Mouse (Mus musculus) midbrain, embryonic 11.5 days (tissue): ENCODE data around the gene Hnrnpa0. TPM values are rescaled to one million over a fixed set of nuclear protein-coding genes. Genes with fewer than 3 reads are reported as not detected.
A peak's percentile ranks its signal among the peaks of the same experiment; 100 is the strongest.

Experiments
- ATAC-seq: fragments of 200-750 bp; cut with Nextera tagmentation; 2 replicates; pipeline ENCODE4 v1.8.0; 2017; ENCODE audit warnings: moderate TSS enrichment, moderate library complexity; ENCODE audit not compliant: low FRiP score
- DNase-seq: peaks from one replicate; pipeline ENCODE4 v3.0.0; 2015; ENCODE audit warnings: low spot score; ENCODE audit errors: missing footprints
- H3K27ac ChIP-seq: fragments of 300-500 bp; sonication (generic); 2 replicates; pipeline ENCODE4 v1.5.1; 2014; ENCODE audit warnings: low read depth, low read length
- H3K27me3 ChIP-seq: fragments of 300-500 bp; sonication (generic); 2 replicates; pipeline ENCODE4 v1.6.1; 2014; ENCODE audit warnings: mild to moderate bottlenecking, low read length, moderate library complexity, mixed read lengths; ENCODE audit not compliant: control insufficient read depth, insufficient read depth
- H3K36me3 ChIP-seq: fragments of 300-500 bp; sonication (generic); 2 replicates; pipeline ENCODE4 v1.6.1; 2014; ENCODE audit warnings: mild to moderate bottlenecking, low read length, moderate library complexity, mixed read lengths; ENCODE audit not compliant: control insufficient read depth, insufficient read depth
- H3K4me1 ChIP-seq: fragments of 300-500 bp; sonication (generic); 2 replicates; pipeline ENCODE4 v1.6.1; 2014; ENCODE audit warnings: low read length; ENCODE audit not compliant: control insufficient read depth, insufficient read depth
- H3K4me2 ChIP-seq: fragments of 300-500 bp; sonication (generic); 2 replicates; pipeline ENCODE4 v1.6.1; 2014; ENCODE audit warnings: mild to moderate bottlenecking, moderate library complexity
- H3K4me3 ChIP-seq: fragments of 300-500 bp; sonication (generic); 2 replicates; pipeline ENCODE4 v1.5.1; 2014; ENCODE audit warnings: low read depth, low read length
- H3K9ac ChIP-seq: fragments of 300-500 bp; sonication (generic); 2 replicates; pipeline ENCODE4 v1.6.1; 2014; ENCODE audit warnings: low read length
- H3K9me3 ChIP-seq: fragments of 300-500 bp; sonication (generic); 2 replicates; pipeline ENCODE4 v1.6.1; 2016; ENCODE audit warnings: low read length; ENCODE audit not compliant: control insufficient read depth
- WGBS: fragments of 180-500 bp; shearing (Covaris S2); extraction: QIAGEN DNeasy Blood & Tissue Kit; methylation state at CpG from one replicate; pipeline ENCODE4 v1.1.7; 2014; 5-methylcytosine and 5-hydroxymethylcytosine counted together
- polyA plus RNA-seq: library from polyadenylated mRNA; unstranded; fragments of >200 nt; fragmentation: Nextera tagmentation; extraction: Ambion mirVana; gene quantifications from 2 replicates; pipeline ENCODE4 v1.2.1, GENCODE M21; 2014

Gene Hnrnpa0
- polyA plus RNA-seq, 1 experiment from 2014 or later = 60.0 TPM

GRCm38 (mm10) chr13:58129687-58130246 lies 1.4 kb upstream of the Hnrnpa0 start:
- no peak for ATAC-seq
- H3K27me3 ChIP-seq = no peaks in the 10 kb centered on the region
- peak overlapping the region; percentile 99 for H3K27ac ChIP-seq
- peaks cover 18% of the 10 kb centered on the region for H3K4me1 ChIP-seq
- peak overlapping the region; percentile 100 for H3K9ac ChIP-seq
- peak; percentile 89 for DNase-seq
- H3K36me3 ChIP-seq = no peaks in the 10 kb centered on the region
- H3K4me3 ChIP-seq = peak overlapping the region; percentile 99
- H3K9me3 ChIP-seq = no peaks in the 10 kb centered on the region
- H3K4me2 ChIP-seq = peak overlapping the region; percentile 70
- WGBS = 41% methylated on average over 4 of the region's 4 CpGs

DNA sequence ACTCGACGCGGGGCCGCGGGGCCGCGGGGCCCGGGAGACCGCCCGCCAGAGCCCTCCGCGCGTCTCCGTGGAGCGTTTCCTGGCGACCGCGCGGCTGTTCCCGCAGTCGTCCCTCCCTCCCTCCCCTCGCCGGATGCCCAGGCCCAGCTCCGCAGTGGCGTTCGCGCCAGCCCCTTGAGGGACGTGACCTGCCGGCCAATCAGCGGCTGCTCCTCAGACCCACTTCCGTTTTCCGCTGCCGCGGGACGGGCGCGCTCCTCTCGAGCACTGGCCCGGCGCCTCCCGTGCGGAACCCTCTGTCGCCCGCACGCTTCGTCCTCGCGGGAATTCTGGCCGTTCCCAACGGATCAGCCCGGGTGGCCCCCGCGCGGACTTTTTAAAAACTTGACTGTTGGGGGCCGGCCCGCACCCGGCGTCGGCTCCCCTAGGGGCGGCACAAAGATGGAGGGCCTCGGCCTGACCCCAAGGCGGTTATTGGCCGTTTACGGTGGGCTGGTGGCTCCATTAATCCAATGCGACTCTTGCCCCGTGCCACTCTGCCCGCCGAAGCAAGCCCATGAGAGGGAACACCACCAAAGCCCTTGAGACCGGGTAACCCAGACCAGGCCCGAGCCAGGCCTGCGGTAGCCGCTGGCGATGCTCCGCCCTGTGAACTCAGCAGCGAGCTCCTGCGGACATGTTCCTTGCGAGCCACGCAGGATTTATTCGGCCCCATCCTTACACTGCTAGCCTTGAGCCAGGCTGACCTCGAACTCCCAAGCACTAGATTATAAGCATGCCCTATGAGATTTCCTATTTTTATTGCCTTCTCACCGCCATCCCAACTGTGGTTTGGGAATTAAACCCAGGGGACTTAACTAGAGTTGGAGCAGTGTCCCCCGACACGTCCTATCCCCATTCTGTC lies 664 bp upstream of the Hnrnpa0 start:
- H3K27ac ChIP-seq = peak overlapping the region; percentile 99
- H3K36me3 ChIP-seq = no peaks in the 10 kb centered on the region
- ATAC-seq (peak; percentile 97), DNase-seq (peak; percentile 99)
- H3K4me2 ChIP-seq = peak overlapping the region; percentile 70
- H3K9me3 ChIP-seq = no peaks in the 10 kb centered on the region
- no peaks in the 10 kb centered on the region for H3K27me3 ChIP-seq
- H3K4me1 ChIP-seq = peaks cover 19% of the 10 kb centered on the region
- peak overlapping the region; percentile 99 for H3K4me3 ChIP-seq
- under 1% methylated on average over 82 of the region's 83 CpGs for WGBS
- peak overlapping the region; percentile 100 for H3K9ac ChIP-seq

- Histone ChIP-seq H3K36me3 (no peaks in the 10 kb centered on the region), H3K9me3 (no peaks in the 10 kb centered on the region), H3K4me3 (peak overlapping the region; percentile 99), H3K4me2 (peak overlapping the region; percentile 71), H3K9ac (peak overlapping the region; percentile 100), H3K27ac (peak overlapping the region; percentile 99), H3K27me3 (no peaks in the 10 kb centered on the region), H3K4me1 (peaks cover 21% of the 10 kb centered on the region)
- DNase-seq = peak; percentile 96
- peak; percentile 39 for ATAC-seq
- under 1% methylated on average over 77 of the region's 81 CpGs for WGBS
Measured at GRCm38 (mm10) chr13:58127766-58128361, 492 bp downstream of the Hnrnpa0 start.

DNA sequence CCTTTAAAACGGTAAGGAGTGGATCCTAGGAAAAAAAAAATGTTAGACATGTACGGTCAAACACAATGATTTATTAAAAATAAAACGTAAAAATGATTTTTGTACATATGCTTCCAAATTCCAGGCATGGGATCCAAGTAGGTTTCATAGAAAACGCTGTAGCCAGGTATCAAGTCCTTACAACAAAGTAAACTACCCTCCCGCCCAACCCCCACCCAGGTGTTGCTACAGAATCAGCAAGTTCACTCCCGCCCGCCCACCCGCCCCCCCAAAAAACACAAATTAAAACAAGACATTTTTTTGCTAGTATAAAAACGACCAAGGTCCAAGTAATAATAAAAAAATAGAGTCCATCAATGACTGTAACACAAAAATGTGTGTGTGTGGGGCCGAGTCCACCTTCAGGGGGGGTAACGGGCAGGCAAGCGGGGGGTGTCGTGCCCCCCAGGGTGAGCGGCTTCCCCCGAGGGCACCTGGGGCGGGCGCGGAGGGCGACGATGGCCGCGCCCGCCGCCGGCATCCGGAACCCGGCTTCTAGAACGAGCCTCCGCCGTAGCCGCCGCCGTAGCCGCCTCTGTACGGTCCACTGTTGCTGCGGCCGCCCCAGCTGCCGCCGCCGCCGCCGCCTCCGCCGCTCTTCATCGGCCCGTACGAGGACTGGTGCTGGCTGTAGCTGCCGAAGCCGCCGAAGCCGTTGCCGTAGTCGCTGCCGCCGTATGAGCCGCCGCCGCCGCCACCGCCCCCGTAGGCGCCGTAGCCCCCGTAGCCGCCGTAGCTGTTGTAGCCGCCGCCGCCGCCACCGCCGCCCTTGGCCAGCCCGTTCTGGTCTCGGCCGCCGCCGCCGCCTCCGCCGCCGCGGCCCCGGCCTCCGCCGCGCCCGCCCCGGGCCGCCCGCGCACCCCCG lies 1.2 kb downstream of the Hnrnpa0 start:
- Histone ChIP-seq H3K4me2 (peak overlapping the region; percentile 71), H3K4me1 (peaks cover 21% of the 10 kb centered on the region), H3K27me3 (no peaks in the 10 kb centered on the region), H3K27ac (peak overlapping the region; percentile 99), H3K9ac (peak overlapping the region; percentile 100), H3K9me3 (no peaks in the 10 kb centered on the region), H3K4me3 (peak overlapping the region; percentile 99), H3K36me3 (no peaks in the 10 kb centered on the region)
- under 1% methylated on average over 54 of the region's 92 CpGs for WGBS
- DNase-seq (peak; percentile 89), ATAC-seq (no peak)

- 37% methylated on average over 7 of the region's 7 CpGs for WGBS
- Histone ChIP-seq H3K9me3 (no peaks in the 10 kb centered on the region), H3K4me2 (peak overlapping the region; percentile 71), H3K4me1 (peaks cover 21% of the 10 kb centered on the region), H3K27ac (no peak overlapping the region), H3K9ac (peak overlapping the region; percentile 45), H3K36me3 (no peaks in the 10 kb centered on the region), H3K27me3 (no peaks in the 10 kb centered on the region), H3K4me3 (peak overlapping the region; percentile 32)
- ATAC-seq = no peak
- peak; percentile 94 for DNase-seq
Measured at GRCm38 (mm10) chr13:58126126-58126525, 2.2 kb downstream of the Hnrnpa0 start.

GRCm38 (mm10) chr13:58124989-58125388 lies 3.4 kb downstream of the Hnrnpa0 start:
- Histone ChIP-seq H3K9me3 (no peaks in the 10 kb centered on the region), H3K4me2 (peak overlapping the region; percentile 15; the same call in 1 of the 2 replicates), H3K4me1 (peaks cover 20% of the 10 kb centered on the region), H3K4me3 (no peak overlapping the region), H3K27me3 (no peaks in the 10 kb centered on the region), H3K9ac (no peak overlapping the region), H3K36me3 (no peaks in the 10 kb centered on the region), H3K27ac (no peak overlapping the region)
- ATAC-seq (no peak), DNase-seq (no peak)
- WGBS = 78% methylated on average over 2 of the region's 2 CpGs

- Histone ChIP-seq H3K27ac (no peak overlapping the region), H3K9me3 (no peaks in the 10 kb centered on the region), H3K4me1 (peaks cover 14% of the 10 kb centered on the region), H3K36me3 (no peaks in the 10 kb centered on the region), H3K4me3 (no peak overlapping the region), H3K27me3 (no peaks in the 10 kb centered on the region), H3K9ac (no peak overlapping the region), H3K4me2 (no peak overlapping the region)
- no peak for DNase-seq
- no peak for ATAC-seq
- WGBS = 88% methylated on average over 3 of the region's 3 CpGs
Measured at GRCm38 (mm10) chr13:58124278-58124677, 4.1 kb downstream of the Hnrnpa0 start.

GRCm38 (mm10) chr13:58123381-58123780 lies 5.0 kb downstream of the Hnrnpa0 start:
- no peaks in the 10 kb centered on the region for H3K9me3 ChIP-seq
- WGBS = 79% methylated on average over 8 of the region's 8 CpGs
- H3K4me2 ChIP-seq = no peak overlapping the region
- no peak overlapping the region for H3K9ac ChIP-seq
- H3K27ac ChIP-seq = no peak overlapping the region
- H3K4me3 ChIP-seq = no peak overlapping the region
- H3K4me1 ChIP-seq = peaks cover 14% of the 10 kb centered on the region
- no peaks in the 10 kb centered on the region for H3K27me3 ChIP-seq
- ATAC-seq = no peak
- no peak for DNase-seq
- H3K36me3 ChIP-seq = no peaks in the 10 kb centered on the region
